Mouse (Mus musculus): ENCODE data around the gene Zbtb20.

- no peak for TF ChIP-seq CTCF (IDR thresholded peaks at IDR 0.05; ENCODE audit: borderline replicate concordance, insufficient read depth, low read length)
- no peak for TF ChIP-seq POLR2A (IDR thresholded peaks at IDR 0.05; ENCODE audit: low read depth, low read length)
These were observed 638.3 kb downstream of the Zbtb20 start for GRCm38 (mm10) chr16:43513933-43514332.
